Mouse (Mus musculus): ENCODE data around the gene 3300002I08Rik. TPM values are rescaled to one million over a fixed set of nuclear protein-coding genes. Genes with fewer than 3 reads are reported as not detected.
"Not testable (repeated sequence)": the region's sequence is repeated elsewhere in the genome, so short reads cannot be mapped to it uniquely, and the experiment has no call there.

Gene 3300002I08Rik
- 0.90 and 1.3 TPM in 2 replicates for polyA plus RNA-seq (2012; rRNA removed)

DNA sequence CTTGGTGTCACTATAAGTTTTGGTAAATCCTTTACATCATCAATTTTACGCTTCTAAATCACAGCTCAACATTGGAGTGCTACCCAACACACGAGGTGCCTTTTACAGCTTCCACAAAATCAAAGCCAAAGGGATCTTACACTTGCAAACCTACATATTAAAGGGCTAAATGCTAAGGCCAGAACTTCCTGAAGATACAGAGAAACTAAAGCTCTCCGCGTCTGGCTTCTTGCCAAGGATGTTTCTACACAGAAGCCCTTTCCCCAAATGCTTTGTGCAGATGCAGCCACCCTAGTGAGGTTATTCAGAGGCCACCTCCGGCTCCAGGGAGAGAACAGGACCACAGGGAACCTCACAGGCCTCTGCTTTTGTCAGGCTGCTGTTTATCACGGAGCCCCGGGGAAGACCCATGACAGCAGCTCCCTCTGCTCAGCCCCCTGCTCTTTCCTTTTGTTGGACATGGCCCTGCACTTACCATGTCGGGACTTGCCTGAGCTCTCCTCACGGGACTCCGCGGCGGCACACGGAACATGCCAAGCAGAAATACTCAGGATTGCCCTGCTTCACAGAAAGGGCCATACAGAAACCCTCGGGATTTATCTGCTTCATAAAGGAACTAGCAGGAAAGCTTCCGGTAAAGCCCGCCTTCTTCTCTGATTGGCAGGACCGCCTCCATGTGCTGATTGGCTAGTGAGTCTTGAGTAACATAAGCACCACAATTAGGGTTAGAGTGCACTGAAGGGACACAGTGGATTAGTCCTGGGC lies at the start of gene 3300002I08Rik:
TSS of gene 3300002I08Rik (minus strand) at position 653 of the 765 bp plus-strand sequence.
- peak within 1 kb of the TSS; percentile 46; the same call in 1 of the 2 replicates for H3K27ac ChIP-seq (ENCODE audit: control insufficient read depth, insufficient read depth, low read depth, low read length)
- H3K36me3 ChIP-seq (ENCODE audit: control insufficient read depth, insufficient read depth, low read length): not testable (repeated sequence)

GRCm38 (mm10) chr2:150412146-150412545 lies 49.6 kb upstream of the 3300002I08Rik start:
- H3K27me3 ChIP-seq (ENCODE audit: control insufficient read depth, insufficient read depth, low read length); H3K4me3 ChIP-seq (ENCODE audit: control insufficient read depth, low read depth, low read length); H3K4me1 ChIP-seq (ENCODE audit: control insufficient read depth, insufficient read depth, low read length); H3K27ac ChIP-seq (ENCODE audit: control insufficient read depth, insufficient read depth, low read depth, low read length); H3K36me3 ChIP-seq (ENCODE audit: control insufficient read depth, insufficient read depth, low read length): not testable (repeated sequence)

More for the DNA sequence above, at the start of gene 3300002I08Rik:
- peak within 1 kb of the TSS; percentile 89 for H3K4me3 ChIP-seq (ENCODE audit: control insufficient read depth, low read depth, low read length)
- H3K4me1 ChIP-seq (ENCODE audit: control insufficient read depth, insufficient read depth, low read length); H3K27me3 ChIP-seq (ENCODE audit: control insufficient read depth, insufficient read depth, low read length): not testable (repeated sequence)

DNA sequence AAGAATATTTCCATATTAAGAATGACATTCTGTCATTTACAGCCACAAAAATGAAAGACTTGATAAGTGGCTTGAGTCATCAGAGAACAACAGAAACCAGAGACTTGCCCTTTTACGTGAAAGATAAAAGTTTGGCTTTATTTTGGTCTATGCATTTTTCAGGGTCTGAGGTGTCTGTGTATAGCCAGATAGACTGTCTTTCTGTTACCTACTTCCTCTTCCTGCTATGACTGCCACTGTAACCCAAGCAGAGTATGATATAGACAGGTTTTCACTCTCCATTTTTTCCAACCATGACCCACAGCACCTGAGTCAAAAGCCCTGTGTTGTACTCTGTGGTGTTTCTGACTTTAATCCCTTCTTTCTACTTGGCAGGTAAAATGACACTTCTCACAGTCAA lies 27.6 kb upstream of the 3300002I08Rik start:
- H3K27ac ChIP-seq (ENCODE audit: control insufficient read depth, insufficient read depth, low read depth, low read length): no peak overlapping the region
- no peak for TF ChIP-seq POLR2A (IDR thresholded peaks at IDR 0.05; ENCODE audit: control insufficient read depth, low read depth, low read length)
- TF ChIP-seq CTCF (IDR thresholded peaks at IDR 0.05; ENCODE audit: control insufficient read depth, insufficient read depth, insufficient replicate concordance, low read depth, low read length): no peak
- no peak overlapping the region for H3K4me3 ChIP-seq (ENCODE audit: control insufficient read depth, low read depth, low read length)
- H3K36me3 ChIP-seq (ENCODE audit: control insufficient read depth, insufficient read depth, low read length): no peaks in the 10 kb centered on the region
- no peaks in the 10 kb centered on the region for H3K27me3 ChIP-seq (ENCODE audit: control insufficient read depth, insufficient read depth, low read length)
- H3K4me1 ChIP-seq (ENCODE audit: control insufficient read depth, insufficient read depth, low read length): no peaks in the 10 kb centered on the region

- not testable (repeated sequence) for H3K4me3 ChIP-seq (ENCODE audit: control insufficient read depth, low read depth, low read length); H3K4me1 ChIP-seq (ENCODE audit: control insufficient read depth, insufficient read depth, low read length); H3K36me3 ChIP-seq (ENCODE audit: control insufficient read depth, insufficient read depth, low read length); H3K27ac ChIP-seq (ENCODE audit: control insufficient read depth, insufficient read depth, low read depth, low read length); H3K27me3 ChIP-seq (ENCODE audit: control insufficient read depth, insufficient read depth, low read length)
Observed at GRCm38 (mm10) chr2:150385553-150386106, 23.1 kb upstream of the 3300002I08Rik start.

- Histone ChIP-seq H3K4me3 (ENCODE audit: control insufficient read depth, low read depth, low read length) (peak overlapping the region; percentile 89), H3K36me3 (ENCODE audit: control insufficient read depth, insufficient read depth, low read length) (no peaks in the 10 kb centered on the region), H3K27me3 (ENCODE audit: control insufficient read depth, insufficient read depth, low read length) (no peaks in the 10 kb centered on the region), H3K4me1 (ENCODE audit: control insufficient read depth, insufficient read depth, low read length) (peaks cover 3% of the 10 kb centered on the region; the same call in 1 of the 2 replicates), H3K27ac (ENCODE audit: control insufficient read depth, insufficient read depth, low read depth, low read length) (peak overlapping the region; percentile 46; the same call in 1 of the 2 replicates)
- TF ChIP-seq CTCF (IDR thresholded peaks at IDR 0.05; ENCODE audit: control insufficient read depth, insufficient read depth, insufficient replicate concordance, low read depth, low read length) (no peak), POLR2A (IDR thresholded peaks at IDR 0.05; ENCODE audit: control insufficient read depth, low read depth, low read length) (no peak)
Observed at GRCm38 (mm10) chr2:150362878-150363229, 289 bp upstream of the 3300002I08Rik start.

GRCm38 (mm10) chr2:150357136-150357535 lies 5.4 kb downstream of the 3300002I08Rik start:
- not testable (repeated sequence) for H3K27ac ChIP-seq (ENCODE audit: control insufficient read depth, insufficient read depth, low read depth, low read length); H3K4me1 ChIP-seq (ENCODE audit: control insufficient read depth, insufficient read depth, low read length); H3K4me3 ChIP-seq (ENCODE audit: control insufficient read depth, low read depth, low read length); H3K27me3 ChIP-seq (ENCODE audit: control insufficient read depth, insufficient read depth, low read length); H3K36me3 ChIP-seq (ENCODE audit: control insufficient read depth, insufficient read depth, low read length)

DNA sequence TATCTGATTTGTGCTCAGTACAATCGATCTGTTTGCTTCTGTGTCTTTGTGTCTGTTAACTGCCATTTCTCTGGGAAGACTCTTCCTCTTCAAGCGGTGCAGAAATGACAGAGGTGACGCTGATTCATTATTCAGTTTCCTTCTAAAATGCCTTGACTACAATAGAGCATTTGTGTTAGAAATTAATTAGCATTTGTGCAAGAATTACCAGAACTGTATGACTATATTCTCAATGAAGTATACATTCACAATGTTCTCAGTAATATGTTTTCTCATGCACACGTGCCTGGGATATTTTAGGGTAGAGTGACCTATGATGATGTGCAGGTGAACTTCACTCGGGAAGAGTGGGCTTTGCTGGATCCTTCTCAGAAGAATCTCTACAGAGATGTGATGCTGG lies 39.2 kb downstream of the 3300002I08Rik start, which contains the start of gene Gm10130:
TSS of gene Gm10130 (plus strand) at position 301 of the 400 bp plus-strand sequence.
- Histone ChIP-seq H3K36me3 (ENCODE audit: control insufficient read depth, insufficient read depth, low read length) (no peaks in the 10 kb centered on the region), H3K4me3 (ENCODE audit: control insufficient read depth, low read depth, low read length) (no peak within 1 kb of the TSS), H3K27ac (ENCODE audit: control insufficient read depth, insufficient read depth, low read depth, low read length) (no peak within 1 kb of the TSS), H3K4me1 (ENCODE audit: control insufficient read depth, insufficient read depth, low read length) (no peaks in the 10 kb centered on the region), H3K27me3 (ENCODE audit: control insufficient read depth, insufficient read depth, low read length) (no peaks in the 10 kb centered on the region)
- TF ChIP-seq POLR2A (IDR thresholded peaks at IDR 0.05; ENCODE audit: control insufficient read depth, low read depth, low read length): no peak
- no peak for TF ChIP-seq CTCF (IDR thresholded peaks at IDR 0.05; ENCODE audit: control insufficient read depth, insufficient read depth, insufficient replicate concordance, low read depth, low read length)

DNA sequence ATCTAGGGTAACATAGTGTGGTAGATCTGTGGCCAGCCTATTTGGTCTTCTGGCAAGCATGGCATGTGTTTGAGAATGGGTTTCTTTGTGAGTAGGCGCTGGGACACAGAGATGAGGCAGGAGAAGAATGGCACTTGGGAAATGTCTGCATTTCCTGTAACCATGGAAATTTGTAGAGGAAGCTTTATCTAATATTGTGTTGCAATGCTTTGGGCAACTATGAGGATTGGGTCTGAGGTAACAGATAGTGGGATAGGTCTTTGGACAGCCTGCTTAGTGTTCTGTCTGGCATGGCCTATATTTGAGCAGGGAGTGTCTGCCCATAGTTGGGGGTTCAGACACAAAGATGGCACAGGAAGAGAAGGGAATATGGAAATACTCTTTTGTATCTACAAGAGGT lies 43.6 kb downstream of the 3300002I08Rik start:
- no peaks in the 10 kb centered on the region for H3K4me1 ChIP-seq (ENCODE audit: control insufficient read depth, insufficient read depth, low read length)

More for the DNA sequence above, 43.6 kb downstream of the 3300002I08Rik start:
- Histone ChIP-seq H3K27ac (ENCODE audit: control insufficient read depth, insufficient read depth, low read depth, low read length) (no peak overlapping the region), H3K36me3 (ENCODE audit: control insufficient read depth, insufficient read depth, low read length) (no peaks in the 10 kb centered on the region), H3K4me3 (ENCODE audit: control insufficient read depth, low read depth, low read length) (no peak overlapping the region), H3K27me3 (ENCODE audit: control insufficient read depth, insufficient read depth, low read length) (no peaks in the 10 kb centered on the region)
- TF ChIP-seq CTCF (IDR thresholded peaks at IDR 0.05; ENCODE audit: control insufficient read depth, insufficient read depth, insufficient replicate concordance, low read depth, low read length) (no peak), POLR2A (IDR thresholded peaks at IDR 0.05; ENCODE audit: control insufficient read depth, low read depth, low read length) (no peak)

Measured in testis, adult 2 months (tissue).